Mouse (Mus musculus) right cerebral cortex, postnatal 10 days (tissue): ENCODE measurements at regions not wholly inside any gene's neighbourhood (a gene's known extent, or its start where the extent isn't known, plus 50 kb on each side); places are given as distances from the start of the nearest gene placed in this dataset.

Source experiments
- DNase-seq, 2 experiments: peaks; one replicate each; pipeline ENCODE4 v3.0.0; 2021; ENCODE audit warnings: low spot score in 2 of 2

- no peak for DNase-seq
These were observed 271.7 kb downstream of the Rps6kc1 start for GRCm38 (mm10) chr1:190639846-190640245.

GRCm38 (mm10) chr1:190634935-190635334 lies 276.6 kb downstream of the Rps6kc1 start:
- DNase-seq = no peak

GRCm38 (mm10) chr1:190631641-190632040 lies 279.9 kb downstream of the Rps6kc1 start:
- DNase-seq = no peak

GRCm38 (mm10) chr1:190630193-190630592 lies 281.4 kb downstream of the Rps6kc1 start:
- DNase-seq = no peak

GRCm38 (mm10) chr1:190623916-190624315 lies 287.7 kb downstream of the Rps6kc1 start:
- DNase-seq = no peak

GRCm38 (mm10) chr1:190600425-190600824 lies 311.1 kb downstream of the Rps6kc1 start:
- no peak for DNase-seq

- DNase-seq = no peak
These were observed 311.9 kb downstream of the Rps6kc1 start for GRCm38 (mm10) chr1:190599622-190600021.

GRCm38 (mm10) chr1:190596209-190596608 lies 315.4 kb downstream of the Rps6kc1 start:
- DNase-seq = no peak

GRCm38 (mm10) chr1:190591621-190592020 lies 319.9 kb downstream of the Rps6kc1 start:
- no peak for DNase-seq

- no peak for DNase-seq
These were observed 322.0 kb downstream of the Rps6kc1 start for GRCm38 (mm10) chr1:190589586-190589985.

- DNase-seq = no peak
These were observed 328.3 kb downstream of the Rps6kc1 start for GRCm38 (mm10) chr1:190583272-190583671.

- no peak for DNase-seq
These were observed 330.9 kb downstream of the Rps6kc1 start for GRCm38 (mm10) chr1:190580653-190581052.

GRCm38 (mm10) chr1:190570981-190571380 lies 340.6 kb downstream of the Rps6kc1 start:
- no peak for DNase-seq

GRCm38 (mm10) chr1:190570563-190570962 lies 341.0 kb downstream of the Rps6kc1 start:
- no peak for DNase-seq

GRCm38 (mm10) chr1:190566744-190567143 lies 344.8 kb downstream of the Rps6kc1 start:
- no peak for DNase-seq

GRCm38 (mm10) chr1:190562865-190563457 lies 348.6 kb downstream of the Rps6kc1 start:
- no peak for DNase-seq

- no peak for DNase-seq
These were observed 351.5 kb downstream of the Rps6kc1 start for GRCm38 (mm10) chr1:190560086-190560485.

GRCm38 (mm10) chr1:190541892-190542291 lies 369.7 kb downstream of the Rps6kc1 start:
- no peak for DNase-seq

- no peak for DNase-seq
These were observed 362.6 kb upstream of the Prox1 start for GRCm38 (mm10) chr1:190532879-190533676.

GRCm38 (mm10) chr1:190531224-190531623 lies 360.7 kb upstream of the Prox1 start:
- DNase-seq = no peak

- DNase-seq = no peak
These were observed 359.6 kb upstream of the Prox1 start for GRCm38 (mm10) chr1:190530079-190530478.

- DNase-seq = peak; percentile 24 to 30
These were observed 357.1 kb upstream of the Prox1 start for GRCm38 (mm10) chr1:190527545-190528137.

GRCm38 (mm10) chr1:190526634-190527033 lies 356.1 kb upstream of the Prox1 start:
- no peak for DNase-seq
